Mouse (Mus musculus): ENCODE measurements around the gene Psmb7.
A peak's percentile ranks its signal among the peaks of the same experiment; 100 is the strongest.

The Psmb7 gene

DNA sequence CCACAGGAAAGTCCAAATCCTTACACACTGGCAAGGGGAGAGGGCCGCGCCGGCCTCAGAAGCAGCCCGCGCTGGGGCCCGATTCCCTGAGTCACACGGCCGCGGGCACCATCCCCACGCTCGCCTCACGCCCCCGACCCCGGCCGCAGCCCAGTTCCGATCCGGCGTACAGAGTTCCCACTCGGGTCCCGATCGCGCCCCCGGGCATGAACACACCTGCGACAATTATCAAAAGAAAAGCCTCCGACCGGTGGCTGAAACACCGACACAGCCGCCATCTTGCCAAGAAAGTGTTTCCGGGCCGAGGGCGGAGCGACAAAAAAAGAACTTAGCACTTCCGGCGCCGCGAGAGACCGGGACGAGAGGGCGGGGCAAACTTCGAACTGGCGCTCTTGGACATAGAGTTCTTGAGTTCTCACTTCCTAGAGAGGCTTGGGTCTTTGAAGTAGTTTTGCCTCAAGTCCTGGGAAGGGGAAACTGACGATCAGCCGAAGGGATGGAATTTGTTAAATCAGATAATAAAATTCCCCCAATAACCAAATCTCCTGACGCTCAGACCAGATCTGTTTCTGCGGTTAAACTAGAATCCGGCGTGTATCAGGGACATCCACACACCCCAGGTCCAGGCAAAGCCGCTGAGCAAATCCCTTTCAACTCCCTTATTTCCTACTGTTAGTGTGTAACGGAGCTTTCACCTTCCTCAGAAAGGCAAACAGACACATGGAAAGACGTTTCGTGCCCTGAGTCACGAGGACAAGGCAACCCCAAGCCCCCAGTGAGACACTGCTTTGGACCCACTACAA lies at the start of gene Psmb7:
Psmb7 (minus strand) TSS at position 463 of the 803 bp plus-strand sequence.
- peak; percentile 90 for DNase-seq

DNA sequence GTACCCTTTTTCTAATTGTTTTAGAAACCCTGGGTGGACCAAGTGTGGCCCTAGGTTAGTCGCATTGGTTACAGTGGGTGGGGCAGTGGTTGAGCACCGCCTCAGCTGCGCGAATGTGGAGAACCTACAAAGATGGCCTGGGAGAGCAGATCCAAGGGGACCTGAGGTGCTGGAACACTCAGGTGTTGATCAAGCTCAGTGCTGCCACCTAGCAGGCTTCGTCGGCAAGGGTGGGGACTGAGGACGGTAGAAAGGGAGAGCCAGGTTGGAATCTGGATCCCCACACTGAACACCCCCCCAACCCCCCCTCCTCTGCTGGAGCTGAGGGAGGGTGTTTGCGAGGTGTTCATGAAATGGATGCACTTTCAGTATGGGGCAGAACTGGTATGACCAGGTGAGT lies 47.7 kb upstream of the Psmb7 start:
- DNase-seq = peak; percentile 61

DNA sequence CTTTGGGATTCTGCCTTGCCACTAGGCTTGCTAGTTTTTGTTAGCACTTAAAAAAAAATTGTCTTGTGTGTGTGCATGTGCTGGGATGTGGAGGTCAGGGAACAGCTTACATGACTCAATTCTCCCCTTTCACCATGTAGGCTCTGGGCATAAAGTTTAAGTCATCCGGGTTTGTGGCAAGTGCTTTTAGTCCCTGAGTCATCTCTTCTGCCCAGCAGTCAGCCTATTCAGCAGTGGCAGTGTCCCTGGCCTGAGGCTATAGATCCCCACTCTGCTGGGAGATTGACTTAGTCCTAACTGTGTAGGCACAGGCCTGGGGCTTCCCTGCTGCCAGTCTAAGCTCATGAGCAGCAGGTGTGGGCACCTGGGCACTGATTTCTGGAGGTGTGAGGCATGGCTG lies 46.0 kb upstream of the Psmb7 start:
- no peak for DNase-seq

DNA sequence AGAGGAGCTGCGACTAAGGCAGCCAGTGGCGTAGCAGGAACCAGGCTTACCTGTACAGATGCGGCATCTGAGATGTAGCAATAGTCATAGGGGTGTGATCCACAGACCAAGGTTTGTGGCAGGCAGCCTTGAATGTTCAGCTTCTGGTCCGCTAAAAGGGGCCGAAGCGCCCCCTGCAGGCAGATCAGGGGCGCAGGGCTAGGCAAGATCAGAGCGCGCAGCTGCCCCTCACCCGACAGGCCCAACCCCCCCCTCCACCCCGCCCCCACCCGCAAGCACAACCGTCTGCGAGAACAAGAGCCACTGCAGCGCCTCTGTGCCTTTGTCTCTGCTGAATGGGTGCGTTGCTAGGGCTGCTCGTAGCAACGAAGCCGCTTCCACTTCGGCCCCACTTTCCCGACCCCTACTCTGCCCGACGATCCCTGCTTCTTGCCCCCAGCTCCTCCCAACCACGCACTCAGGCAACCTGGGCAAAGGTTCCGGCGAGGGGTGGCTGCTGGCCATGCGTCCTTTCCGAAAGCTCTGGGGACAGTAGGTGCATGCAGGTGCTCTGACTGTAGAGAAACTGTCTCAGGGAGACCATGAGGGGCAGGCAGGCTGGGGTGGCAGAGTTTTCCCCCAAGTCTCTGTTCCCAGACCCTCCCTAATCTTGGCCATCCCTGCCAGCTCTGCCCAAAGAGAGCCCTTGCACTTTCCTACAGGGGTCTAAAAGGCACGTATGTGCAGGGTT lies 45.1 kb upstream of the Psmb7 start:
- DNase-seq = peak; percentile 17

DNA sequence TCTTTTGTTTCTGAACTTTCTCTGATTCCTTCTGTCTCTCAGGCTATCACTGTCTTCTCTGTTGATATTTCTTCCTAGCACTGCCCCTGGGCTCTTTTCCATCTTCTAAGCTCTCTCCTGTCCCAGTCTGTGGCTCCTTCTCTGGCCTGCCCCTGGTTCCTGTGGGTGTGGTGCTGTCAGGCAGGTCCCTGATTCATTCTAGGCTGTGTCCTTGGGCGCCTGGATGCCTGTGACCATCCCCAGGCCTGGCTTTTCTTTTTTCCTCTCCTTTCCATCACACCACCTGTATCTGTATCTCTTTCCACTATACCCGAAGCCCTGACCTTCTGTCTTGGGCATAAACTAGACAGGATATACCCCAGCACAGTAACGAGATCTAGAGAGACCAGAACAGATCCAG lies 41.9 kb upstream of the Psmb7 start:
- no peak for DNase-seq

DNA sequence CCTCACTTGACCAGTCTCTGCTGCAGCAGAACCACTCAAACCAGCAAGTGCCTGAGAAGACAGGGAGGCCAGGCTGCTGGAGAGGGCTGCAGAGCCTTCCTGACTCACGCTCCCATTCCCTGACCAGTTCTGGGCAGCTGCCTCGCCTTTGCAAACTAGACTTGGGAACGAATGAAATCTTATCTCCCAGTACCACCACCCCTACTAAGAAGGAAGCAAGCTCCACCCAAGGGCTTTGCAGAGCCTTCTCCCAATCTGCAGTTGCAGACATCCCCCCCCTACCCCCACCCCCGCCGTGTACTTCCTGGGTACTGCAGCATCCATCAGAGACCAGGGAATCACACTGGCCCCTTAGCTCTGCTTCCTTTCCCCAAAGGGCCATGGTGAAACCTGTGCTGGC lies 39.2 kb upstream of the Psmb7 start:
- DNase-seq = no peak

DNA sequence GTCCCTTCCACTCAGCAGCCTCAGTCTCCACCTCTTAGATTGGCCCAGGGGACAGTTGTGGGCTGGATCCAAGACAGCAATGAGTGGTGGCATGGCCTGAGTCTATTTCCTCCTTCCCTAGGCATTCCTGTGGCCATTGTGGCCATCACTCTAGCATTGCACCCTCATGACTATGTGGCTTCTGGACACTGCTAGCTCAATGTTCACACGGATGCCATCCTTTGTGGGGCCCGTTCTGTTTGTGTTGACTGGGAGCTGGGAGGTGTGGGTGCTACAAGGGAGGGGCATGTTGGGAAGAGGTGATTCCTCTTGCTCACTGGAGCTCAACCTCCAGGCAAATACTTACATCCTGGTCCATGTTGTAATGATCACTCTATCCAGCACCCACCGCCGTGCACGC lies 38.3 kb upstream of the Psmb7 start:
- no peak for DNase-seq

DNA sequence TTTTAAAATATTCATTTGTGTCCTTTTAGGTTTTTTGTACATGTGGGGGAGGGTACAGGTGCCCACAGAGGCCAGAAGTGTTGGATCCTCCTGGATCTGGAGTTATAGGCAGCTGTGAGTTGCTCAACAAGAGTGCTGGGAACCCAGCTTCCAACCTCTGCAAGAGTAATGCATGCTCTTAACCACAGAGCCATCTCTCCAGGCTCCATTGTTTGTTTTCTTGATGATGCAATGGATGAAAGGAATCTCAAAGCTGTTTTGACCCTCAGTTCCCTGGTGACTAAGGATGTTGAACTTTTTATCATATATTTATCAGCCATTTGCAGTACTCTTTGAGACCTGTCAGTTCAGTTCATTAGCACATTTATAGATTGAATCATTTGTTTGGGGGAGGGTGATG lies 35.1 kb upstream of the Psmb7 start:
- no peak for DNase-seq

DNA sequence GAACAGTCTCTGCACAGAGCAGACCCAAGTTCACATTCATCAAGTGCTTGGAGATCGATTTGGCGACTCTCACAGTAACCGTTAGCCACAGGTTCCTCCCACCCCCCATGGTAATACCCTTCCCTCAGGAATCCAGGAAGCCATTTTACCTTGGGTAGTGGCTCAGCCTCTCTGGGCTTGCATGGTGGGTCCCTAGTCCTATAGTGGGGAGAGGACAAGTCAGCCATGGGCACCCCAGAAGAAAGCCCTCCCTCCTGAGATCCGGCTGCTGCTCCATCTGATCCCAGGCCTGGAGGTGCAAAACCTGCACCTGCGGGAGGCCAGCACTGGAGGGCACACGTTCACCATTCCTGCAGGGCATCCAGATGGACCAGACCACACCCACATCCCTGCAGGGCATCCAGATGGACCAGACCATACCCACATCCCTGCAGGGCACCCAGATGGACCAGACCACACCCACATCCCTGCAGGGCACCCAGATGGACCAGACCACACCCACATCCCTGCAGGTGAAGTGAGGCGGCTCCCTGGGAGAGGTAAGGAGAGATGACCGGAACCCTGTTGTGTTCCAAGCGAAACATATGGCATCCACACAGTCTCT lies 31.6 kb upstream of the Psmb7 start:
- no peak for DNase-seq

DNA sequence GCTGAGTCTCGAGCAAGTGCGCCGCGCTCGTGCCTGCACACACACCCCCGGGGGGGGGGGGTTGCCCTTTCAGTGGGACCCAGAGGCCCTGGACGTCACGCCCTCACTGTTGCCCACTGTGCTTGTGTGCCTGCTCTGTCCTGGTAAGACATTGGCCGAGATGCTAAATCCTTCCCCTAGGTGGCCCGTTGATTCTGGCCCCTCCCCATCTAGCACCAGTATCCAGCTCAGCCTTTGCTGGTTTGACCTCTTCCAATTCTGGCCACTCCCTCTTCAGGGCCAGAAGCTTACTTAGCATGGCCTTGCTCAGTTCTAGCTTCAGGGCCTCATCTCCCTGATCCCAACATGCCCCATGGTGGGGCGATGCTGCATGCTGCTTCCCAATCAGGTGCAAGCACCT lies 28.6 kb upstream of the Psmb7 start:
- DNase-seq = no peak

DNA sequence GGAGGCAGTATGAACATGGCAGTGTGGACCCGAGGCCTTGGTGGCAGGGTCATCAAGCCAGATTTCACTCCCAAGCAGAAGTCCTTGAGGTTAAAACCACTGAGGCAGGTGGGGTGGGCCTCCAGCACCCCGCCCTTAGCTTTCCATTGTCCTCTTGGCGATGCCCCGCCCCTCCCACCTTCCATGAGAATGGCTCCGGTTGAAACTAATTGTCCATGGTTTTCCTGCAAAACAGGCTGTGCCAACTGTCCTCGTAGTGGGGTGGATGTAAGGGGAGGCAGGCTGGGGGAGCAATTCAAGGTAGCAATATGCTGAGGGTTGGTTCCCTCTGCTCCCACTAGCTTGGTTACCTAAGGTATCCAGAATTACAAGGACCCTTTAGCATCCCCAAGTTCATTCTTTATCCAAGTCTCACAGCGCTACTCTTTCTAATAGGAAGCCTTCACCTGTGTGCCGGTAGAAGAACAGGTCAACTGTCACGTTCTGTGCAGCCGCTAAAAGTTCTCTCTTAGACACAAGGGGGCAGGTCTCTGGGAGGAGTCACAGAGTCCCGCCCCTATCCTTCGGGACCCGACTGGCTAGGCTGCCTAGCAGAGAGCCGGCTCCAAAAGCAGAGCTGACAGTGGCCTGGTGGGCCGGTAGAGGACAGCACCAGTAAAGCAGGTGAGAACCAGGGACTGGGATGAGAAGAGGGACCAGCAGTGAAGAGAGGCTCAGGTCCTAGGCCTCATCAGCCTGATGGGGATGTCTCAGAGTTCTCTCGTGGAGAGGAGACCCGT lies 25.1 kb upstream of the Psmb7 start:
- peak; percentile 41 for DNase-seq

DNA sequence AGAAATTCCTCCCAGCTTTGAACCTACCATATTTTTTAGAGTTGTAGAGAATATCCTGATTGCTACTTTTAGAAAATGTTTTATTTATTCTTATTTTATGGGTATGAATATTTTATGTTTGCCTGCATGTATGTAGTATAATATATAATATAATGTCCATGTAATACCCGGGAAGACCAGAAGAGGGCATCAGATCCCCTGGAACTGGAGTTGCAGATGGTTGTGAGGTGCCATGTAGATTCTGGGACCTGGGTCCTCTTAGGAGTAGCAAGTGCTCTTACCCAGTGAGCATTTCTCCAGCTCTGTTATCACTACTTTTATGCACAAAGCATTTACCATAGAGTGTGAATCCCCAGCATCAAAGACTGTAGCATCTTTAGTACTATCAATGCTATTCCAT lies 17.5 kb upstream of the Psmb7 start:
- no peak for DNase-seq

DNA sequence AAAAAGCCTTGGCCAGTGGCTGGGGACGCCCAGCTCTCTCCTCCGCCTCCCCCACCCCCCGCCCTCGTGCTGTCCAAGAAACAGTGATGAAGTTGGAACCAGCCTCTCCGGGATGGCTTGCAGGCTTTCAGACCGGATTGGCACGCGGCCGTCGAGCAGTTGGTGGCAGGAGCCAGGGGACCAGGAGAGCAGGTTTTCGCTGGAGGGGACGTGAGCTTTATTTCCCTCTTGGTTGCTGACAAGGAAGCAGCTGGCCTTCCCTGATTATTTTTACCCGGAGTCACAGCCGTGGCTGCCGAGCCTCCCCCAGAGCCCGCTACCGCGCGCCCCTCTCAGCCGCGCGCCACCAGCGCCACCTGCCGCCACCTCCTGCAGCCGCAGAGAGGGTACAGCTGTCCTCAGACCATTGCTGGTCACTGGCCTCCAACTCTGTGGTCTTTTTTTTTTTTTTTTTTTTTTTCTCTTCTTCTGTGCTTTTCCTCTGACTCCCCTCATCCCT lies 14.5 kb upstream of the Psmb7 start:
- peak; percentile 71 for DNase-seq

DNA sequence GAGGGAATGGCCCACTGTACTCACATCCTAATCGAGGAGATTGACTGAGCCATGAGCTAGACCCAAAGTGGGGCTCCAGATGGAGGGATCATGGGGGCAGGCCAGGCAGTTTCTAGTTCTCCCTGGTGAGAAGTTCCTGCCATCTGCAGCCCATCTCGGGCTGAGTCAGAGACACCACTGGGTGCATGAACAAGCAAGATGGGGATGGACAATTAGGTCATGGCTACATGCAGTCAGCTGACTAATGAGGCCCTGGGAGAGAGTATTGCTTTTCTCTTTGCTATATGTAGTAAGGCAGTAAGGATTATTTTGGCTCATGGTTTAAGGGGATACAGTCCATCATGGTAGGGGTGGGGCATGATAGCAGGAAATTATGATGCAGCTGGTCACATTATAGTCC lies 9.8 kb upstream of the Psmb7 start:
- DNase-seq = no peak

DNA sequence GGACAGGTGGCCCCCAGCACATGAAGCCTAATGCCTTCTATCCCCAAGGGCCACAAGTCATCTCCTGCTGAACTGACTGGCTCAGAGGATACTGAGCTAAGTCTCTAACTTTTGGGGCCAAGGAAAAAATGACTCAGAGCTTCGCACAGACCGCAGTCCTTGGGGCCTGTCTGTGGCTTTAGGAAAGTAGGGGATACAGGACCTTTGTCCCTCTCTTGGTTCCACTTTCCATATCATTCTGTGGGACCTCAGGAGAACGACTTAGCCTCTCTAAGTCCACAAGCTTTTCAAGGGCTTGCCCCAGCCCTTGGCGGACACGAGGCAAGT lies 9.4 kb upstream of the Psmb7 start:
- DNase-seq = no peak

DNA sequence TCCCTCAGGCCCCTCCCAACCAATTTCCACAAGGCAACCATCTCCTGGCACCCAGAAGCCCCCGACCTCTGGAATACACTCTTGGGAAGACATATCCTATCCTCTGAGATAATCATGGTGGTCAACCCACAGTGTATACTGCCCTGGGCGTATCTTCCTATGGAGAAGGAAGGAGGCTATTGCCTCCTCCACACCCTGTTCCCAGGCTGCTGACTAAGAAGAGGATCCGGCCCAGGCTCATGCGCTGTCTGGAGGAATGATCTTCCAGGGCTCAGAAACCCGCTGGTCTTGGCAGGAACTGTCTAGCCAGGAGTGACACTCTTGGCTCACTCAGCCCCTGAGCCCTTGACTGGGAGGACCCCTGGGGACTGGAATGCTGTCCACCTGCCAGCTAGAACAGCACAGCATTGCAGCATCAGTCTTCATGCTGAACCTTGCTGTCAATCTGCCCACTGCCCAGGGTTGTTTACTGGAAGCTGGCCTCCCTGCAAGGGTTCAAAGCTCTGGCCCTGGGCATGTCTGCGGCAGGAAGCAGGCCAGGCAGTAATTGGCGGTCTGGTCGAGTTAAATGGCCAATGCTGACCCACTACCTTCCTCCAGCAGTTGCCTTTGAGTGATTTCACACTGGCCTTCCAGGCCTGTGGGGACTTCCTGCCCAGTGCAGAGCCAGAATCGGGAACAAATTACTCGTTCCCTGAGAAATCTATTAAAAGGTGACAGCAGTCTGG lies 8.8 kb upstream of the Psmb7 start:
- no peak for DNase-seq

DNA sequence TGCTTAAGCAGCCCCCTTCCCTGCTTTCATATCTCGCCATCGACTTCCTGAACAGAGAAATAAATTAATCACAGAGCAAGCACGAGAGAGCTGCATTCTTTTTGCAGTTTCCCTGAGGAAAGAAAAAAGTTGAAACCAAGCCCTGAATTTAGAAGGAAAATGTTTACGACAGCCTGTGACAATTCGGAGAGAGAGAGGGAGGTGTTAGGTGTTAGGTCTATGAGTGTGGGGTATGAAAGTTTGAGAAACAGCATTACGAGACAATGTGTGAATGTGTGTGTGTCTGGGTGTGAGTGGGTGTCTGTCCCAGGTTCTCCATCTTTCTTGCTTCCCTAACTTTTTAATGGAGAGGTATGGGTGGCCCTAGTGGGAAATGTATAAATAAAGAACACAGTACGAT lies 8.2 kb upstream of the Psmb7 start:
- no peak for DNase-seq

DNA sequence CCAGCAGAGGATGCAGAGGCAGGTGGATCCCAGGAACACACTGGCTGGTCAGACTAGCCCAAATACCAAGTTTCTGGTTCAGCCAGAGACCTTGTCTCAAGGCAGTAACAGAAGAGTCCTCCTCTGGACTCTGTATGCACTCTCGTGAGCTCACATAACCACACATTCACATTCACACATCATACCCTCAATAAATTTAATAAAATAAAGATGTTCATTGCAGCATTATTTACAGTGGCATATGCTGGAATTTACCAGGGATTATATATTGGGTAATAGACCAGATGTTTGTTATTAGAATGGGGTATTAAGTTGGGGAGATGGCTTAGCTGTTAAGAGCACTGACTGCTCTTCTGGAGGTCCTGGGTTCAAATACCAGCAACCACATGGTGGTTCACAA lies 6.5 kb upstream of the Psmb7 start:
- DNase-seq = no peak

DNA sequence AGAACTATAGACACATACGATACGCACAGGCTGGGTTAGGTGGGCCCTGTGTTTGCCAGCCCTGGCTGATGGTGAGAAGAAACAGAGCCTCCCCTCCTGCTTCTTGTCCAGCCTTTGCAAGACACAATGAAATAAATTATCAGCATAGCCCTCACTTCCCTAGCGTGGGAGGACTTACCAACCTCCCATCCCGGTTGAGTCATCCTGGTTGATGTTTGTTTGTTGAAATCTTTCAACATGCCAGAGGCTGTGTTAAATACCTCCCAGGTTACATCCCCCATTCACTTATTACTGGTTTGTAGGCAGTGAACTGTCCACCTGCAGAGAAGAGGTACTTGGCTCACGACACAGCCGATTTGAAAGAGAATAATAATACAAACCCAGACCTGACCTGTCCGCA lies 3.8 kb upstream of the Psmb7 start:
- DNase-seq = no peak

DNA sequence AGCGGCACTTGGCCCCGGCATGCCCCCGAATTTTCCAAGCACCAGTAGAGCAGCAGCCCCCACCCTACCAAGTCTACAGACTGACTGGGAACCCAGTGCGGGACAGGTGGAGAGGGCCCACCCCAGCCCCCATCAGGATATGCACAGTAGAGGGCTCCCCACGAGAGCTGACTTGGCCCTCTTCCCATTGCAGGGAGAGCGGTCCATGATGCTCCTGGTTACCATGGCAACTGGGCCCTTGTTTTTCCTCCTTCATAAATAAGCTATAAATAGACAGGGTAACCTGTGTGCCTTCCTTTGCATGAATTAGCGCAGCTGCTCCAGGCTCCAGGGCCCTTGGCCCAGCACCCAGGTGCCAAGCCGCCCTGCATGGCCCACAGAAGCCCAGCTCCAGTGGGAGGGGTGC lies 3.3 kb upstream of the Psmb7 start:
- DNase-seq = no peak

DNA sequence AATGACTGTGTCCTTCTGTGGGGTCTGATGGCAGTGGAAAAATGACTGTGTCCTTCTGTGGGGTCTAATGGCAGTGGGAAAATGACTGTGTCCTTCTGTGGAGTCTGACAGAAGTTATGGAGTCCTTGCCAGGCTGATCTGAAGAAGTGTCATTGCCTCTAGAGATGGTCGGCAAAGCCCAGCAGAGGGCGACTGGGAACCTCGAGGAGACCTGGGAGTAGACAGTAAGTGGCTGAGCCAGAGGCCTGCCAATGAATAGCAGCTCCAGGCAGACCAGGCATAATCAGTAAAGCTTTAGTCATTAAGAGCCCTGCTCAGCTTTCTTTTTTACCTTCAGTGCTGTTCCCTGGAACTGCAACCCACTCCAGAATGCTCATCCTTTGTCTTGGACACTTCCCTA lies 2.0 kb upstream of the Psmb7 start:
- peak; percentile 82 for DNase-seq

DNA sequence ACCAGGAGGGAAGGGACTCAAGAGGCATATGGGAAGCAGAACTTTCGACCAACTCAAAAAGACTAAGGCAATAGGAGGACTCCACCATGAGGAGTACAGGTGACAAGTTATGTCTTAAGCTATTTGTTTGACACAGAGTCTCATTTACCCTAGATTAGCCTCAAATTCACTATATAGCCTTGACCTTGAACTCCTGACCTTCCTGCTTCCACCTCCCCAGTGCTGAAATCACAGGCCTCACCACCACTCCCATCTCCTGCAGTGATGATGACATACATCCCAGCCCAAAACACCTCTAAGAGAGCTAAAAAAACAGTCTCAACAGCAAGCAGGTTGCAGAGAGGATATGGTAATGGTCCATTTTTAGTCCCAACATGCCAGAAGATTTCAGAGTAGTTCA lies 2.1 kb downstream of the Psmb7 start:
- DNase-seq = no peak
